Mouse (Mus musculus): ENCODE results near the gene Actr2. TPM values are rescaled to one million over a fixed set of nuclear protein-coding genes. Genes with fewer than 3 reads are reported as not detected.
"Not testable (repeated sequence)": the region's sequence is repeated elsewhere in the genome, so short reads cannot be mapped to it uniquely, and the experiment has no call there.

Gene Actr2
- polyA plus RNA-seq, 1 experiment from 2014 or later: 141 TPM

DNA sequence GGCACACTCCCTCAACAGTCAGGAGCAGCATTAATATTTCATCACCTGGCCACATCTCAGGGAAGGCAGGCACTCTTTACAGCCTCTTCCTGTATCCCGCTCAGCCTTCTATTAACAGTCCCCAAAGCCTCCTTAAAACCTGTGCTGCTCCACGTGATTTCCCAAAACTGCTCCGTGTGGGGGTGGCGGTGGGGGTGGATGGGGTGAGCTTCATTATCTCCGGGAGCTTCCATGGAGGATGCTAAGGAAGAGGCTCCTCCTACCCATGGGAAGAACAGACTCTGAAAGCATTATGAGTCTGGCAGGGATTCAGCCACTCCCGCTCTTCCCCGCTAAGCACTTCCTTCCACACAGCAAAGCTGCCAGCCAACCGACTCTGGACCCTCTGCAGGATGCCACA, 74.0 kb downstream of the Actr2 start:
- Histone ChIP-seq H3K36me3 (no peaks in the 10 kb centered on the region), H3K27me3 (0 out of 2 replicates have a peak, but pooled peaks cover 3% of the 10 kb centered on the region), H3K9ac (replicated peaks) (no peak overlapping the region), H3K4me3 (no peak overlapping the region), H3K4me2 (replicated peaks) (no peak overlapping the region; the same call in 1 of the 2 replicates), H3K27ac (replicated peaks) (no peak overlapping the region), H3K9me3 (no peaks in the 10 kb centered on the region), H3K4me1 (peaks cover 11% of the 10 kb centered on the region)
- 43% methylated on average over 8 of the region's 8 CpGs for WGBS
- peak; percentile 36 for ATAC-seq (ENCODE audit: low FRiP score, low read depth)

DNA sequence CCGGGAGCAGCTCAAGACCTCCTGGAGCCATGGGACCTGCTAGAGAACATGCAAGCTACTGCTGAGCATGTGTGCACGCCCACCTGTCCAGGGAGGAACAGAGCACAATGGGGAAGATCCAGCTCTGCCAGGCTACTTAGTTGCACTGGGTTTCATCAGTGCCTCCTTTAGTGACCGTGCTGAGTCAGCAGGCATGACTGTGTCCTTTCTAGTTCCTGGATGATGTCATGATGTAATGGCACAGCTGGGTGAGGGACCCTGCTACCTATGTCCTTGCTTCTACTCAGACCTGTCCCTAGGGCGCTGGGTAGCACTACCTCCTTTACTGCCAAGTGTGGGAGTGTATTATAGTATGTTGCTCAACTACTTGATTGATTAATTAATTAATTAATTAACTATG, 75.0 kb downstream of the Actr2 start:
- ATAC-seq (ENCODE audit: low FRiP score, low read depth): peak; percentile 27; the same call in 1 of the 2 replicates
- Histone ChIP-seq H3K9me3 (no peaks in the 10 kb centered on the region), H3K27ac (replicated peaks) (no peak overlapping the region), H3K27me3 (0 out of 2 replicates have a peak, but pooled peaks cover 3% of the 10 kb centered on the region), H3K4me3 (no peak overlapping the region), H3K36me3 (no peaks in the 10 kb centered on the region), H3K9ac (replicated peaks) (no peak overlapping the region), H3K4me1 (peaks cover 11% of the 10 kb centered on the region), H3K4me2 (replicated peaks) (no peak overlapping the region)
- WGBS: 83% methylated on average over 4 of the region's 4 CpGs

DNA sequence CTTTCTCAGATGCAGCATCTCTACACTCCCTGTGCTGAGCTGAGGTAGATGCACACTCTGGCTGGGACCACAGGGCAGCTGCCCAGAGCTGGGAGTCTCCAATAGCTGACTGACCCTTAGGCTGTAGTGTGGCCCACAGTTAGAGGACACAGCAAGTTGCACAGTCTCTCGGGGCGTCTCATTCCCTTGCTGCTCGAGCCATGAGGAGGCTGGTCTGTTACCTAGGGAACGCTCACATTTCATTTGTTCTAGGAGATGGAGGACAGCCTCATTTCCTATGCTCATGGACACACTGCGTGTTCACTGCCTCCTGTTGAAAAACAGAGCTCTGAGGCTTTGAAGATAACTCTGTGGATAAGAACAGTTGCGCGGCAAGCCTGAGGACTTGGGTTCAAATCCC, 76.7 kb downstream of the Actr2 start:
- WGBS: 70% methylated on average over 7 of the region's 7 CpGs
- Histone ChIP-seq H3K9me3 (no peaks in the 10 kb centered on the region), H3K4me2 (replicated peaks) (no peak overlapping the region), H3K4me1 (peaks cover 1% of the 10 kb centered on the region; the same call in 1 of the 2 replicates), H3K27me3 (0 out of 2 replicates have a peak, but pooled peaks cover 3% of the 10 kb centered on the region), H3K4me3 (no peak overlapping the region), H3K27ac (replicated peaks) (no peak overlapping the region), H3K9ac (replicated peaks) (no peak overlapping the region), H3K36me3 (no peaks in the 10 kb centered on the region)
- ATAC-seq (ENCODE audit: low FRiP score, low read depth): no peak

DNA sequence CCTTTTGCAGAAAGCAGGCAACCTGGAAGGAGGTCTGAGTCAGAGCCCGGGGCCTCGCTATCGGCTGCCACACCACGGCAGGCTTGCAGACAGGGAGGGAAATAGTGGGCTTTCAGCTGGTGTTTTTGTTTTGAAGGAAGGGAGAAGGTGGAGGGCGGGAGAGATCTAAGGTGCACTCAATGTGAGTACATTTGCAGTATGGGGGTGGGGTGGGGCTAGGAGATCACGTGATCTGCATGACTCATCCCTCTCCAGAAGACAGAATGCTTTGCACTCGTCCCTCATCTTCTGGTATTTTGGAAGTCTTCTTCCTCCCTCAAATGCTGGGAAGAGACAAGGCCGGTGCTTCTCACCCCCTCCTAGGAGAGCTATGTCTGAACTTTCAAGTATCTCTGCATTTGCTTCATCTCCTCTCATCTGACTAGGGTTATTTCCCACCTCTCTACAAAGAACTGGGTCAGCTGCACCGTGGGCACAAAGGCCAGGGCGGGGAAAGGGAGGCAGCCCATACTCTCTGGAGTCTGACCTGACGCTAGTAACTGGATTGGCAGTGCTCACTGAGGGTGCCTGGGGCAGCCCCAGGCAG, 77.3 kb downstream of the Actr2 start:
- Histone ChIP-seq H3K4me1 (no peaks in the 10 kb centered on the region), H3K4me3 (no peak overlapping the region), H3K27me3 (0 out of 2 replicates have a peak, but pooled peaks cover 3% of the 10 kb centered on the region), H3K27ac (replicated peaks) (no peak overlapping the region), H3K9ac (replicated peaks) (no peak overlapping the region), H3K9me3 (no peaks in the 10 kb centered on the region), H3K4me2 (replicated peaks) (no peak overlapping the region), H3K36me3 (no peaks in the 10 kb centered on the region)
- 62% methylated on average over 11 of the region's 11 CpGs for WGBS
- no peak; the same call in 1 of the 2 replicates for ATAC-seq (ENCODE audit: low FRiP score, low read depth)

DNA sequence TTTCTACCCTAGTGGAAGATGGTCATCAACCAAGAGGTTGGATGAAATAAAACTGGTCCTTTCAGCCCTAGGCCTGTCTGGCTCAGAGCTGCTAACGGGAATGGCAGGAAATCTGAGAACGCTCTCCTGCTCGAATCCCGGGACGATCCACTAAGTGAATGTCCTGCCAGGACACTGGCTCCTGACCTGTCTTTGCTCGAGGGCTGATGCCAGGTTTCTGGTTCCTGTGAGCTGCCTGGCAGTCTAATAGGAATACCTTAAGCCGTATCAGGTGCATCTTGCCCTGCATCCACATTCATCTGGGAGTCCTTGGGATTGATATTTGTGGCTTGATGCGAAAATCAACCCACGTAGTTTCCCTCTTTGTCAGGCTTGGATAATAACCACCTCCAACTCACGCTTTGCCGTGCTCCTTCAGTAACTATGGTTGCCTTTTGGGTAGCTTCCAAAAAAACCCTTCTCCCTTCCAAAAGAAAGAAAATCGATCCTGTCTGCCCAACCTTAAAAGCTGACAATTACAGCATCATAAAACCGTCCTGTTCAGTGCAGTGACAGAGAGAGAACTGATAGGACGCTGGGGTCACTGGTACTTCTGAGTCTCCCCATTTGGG, 78.3 kb downstream of the Actr2 start:
- Histone ChIP-seq H3K36me3 (no peaks in the 10 kb centered on the region), H3K27me3 (0 out of 2 replicates have a peak, but pooled peaks cover 3% of the 10 kb centered on the region), H3K4me1 (no peaks in the 10 kb centered on the region), H3K27ac (replicated peaks) (no peak overlapping the region), H3K9ac (replicated peaks) (no peak overlapping the region), H3K4me3 (no peak overlapping the region), H3K4me2 (replicated peaks) (no peak overlapping the region), H3K9me3 (no peaks in the 10 kb centered on the region)
- WGBS: 82% methylated on average over 14 of the region's 14 CpGs
- ATAC-seq (ENCODE audit: low FRiP score, low read depth): no peak

DNA sequence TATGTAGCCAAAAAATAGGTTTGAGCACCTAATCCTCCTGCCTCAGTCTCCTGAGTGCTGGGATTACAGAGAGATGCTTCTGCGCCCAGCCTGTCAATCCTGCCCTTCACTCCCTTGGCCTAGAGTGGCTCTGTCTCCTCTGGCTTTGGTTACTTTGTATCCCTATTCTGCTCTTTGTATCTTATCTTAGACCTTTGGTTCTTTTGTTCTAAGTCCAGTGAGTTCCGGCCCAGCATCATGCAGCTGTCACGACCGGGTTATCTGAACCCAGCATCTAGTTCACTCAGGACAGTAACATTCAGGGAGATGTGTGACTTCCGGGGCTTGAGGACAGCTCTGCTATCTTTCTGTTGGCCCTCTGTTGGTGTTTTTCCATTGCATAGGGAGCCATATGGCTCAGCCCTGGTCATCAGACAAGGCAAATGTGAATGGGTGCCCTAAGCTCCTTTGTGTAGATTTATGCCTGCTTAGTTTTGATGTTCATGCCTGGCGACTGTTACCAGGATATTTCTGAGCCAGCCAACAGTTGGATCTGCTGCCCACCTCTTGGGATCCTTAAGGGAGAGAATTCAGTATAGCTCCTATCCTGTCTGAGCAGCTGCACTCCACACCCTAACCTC, 79.1 kb downstream of the Actr2 start:
- Histone ChIP-seq H3K4me1 (no peaks in the 10 kb centered on the region), H3K9ac (replicated peaks) (no peak overlapping the region), H3K36me3 (no peaks in the 10 kb centered on the region), H3K27me3 (0 out of 2 replicates have a peak, but pooled peaks cover 3% of the 10 kb centered on the region), H3K9me3 (no peaks in the 10 kb centered on the region), H3K4me3 (no peak overlapping the region), H3K27ac (replicated peaks) (no peak overlapping the region), H3K4me2 (replicated peaks) (no peak overlapping the region)
- ATAC-seq (ENCODE audit: low FRiP score, low read depth): no peak
- WGBS: 79% methylated on average over 6 of the region's 6 CpGs

DNA sequence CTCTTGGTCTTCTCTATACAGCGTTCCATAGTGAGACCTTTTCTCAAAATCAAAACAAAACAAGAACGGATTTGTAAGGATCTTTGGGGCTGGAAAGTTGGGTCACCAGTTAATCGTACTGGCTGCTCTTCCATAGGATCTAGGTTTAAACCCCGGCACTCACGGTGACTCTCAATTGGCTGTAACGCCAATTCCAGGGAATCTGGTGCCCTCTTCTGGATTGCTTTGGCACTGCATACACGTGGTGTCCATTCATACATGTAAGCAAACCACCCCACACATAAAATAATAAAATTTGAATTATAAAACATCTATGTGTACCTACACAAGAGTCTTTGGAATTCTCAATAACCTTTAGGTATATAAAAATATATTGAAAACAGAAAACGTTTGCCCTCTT, 81.2 kb downstream of the Actr2 start:
- Histone ChIP-seq H3K4me3 (no peak overlapping the region), H3K4me1 (no peaks in the 10 kb centered on the region), H3K36me3 (no peaks in the 10 kb centered on the region), H3K27me3 (no peaks in the 10 kb centered on the region), H3K27ac (replicated peaks) (no peak overlapping the region), H3K4me2 (replicated peaks) (no peak overlapping the region), H3K9ac (replicated peaks) (no peak overlapping the region), H3K9me3 (no peaks in the 10 kb centered on the region)
- WGBS: 45% methylated on average over 8 of the region's 8 CpGs
- no peak for ATAC-seq (ENCODE audit: low FRiP score, low read depth)

DNA sequence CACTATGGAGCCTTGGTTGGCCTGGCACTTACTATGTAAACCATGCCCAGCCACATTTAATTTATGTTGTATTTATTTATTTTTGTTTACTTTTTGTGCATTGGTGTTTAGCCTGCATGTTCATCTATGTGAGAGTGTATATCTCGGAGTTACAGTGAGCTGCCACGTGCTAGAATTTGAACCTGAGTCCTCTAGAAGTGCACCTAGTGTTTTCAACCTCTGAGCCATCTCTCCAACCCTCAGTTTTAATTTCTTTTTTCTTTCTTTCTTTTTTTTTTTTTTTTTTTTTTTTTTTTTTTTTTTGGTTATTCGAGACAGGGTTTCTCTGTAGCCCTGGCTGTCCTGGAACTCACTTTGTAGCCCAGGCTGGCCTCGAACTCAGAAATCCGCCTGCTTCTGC, 81.7 kb downstream of the Actr2 start:
- not testable (repeated sequence) for H3K27me3 ChIP-seq; H3K4me1 ChIP-seq; H3K4me2 ChIP-seq (replicated peaks); H3K36me3 ChIP-seq; H3K9me3 ChIP-seq; H3K27ac ChIP-seq (replicated peaks); ATAC-seq (ENCODE audit: low FRiP score, low read depth); H3K4me3 ChIP-seq; H3K9ac ChIP-seq (replicated peaks)
- WGBS: 97% methylated on average over 5 of the region's 5 CpGs

DNA sequence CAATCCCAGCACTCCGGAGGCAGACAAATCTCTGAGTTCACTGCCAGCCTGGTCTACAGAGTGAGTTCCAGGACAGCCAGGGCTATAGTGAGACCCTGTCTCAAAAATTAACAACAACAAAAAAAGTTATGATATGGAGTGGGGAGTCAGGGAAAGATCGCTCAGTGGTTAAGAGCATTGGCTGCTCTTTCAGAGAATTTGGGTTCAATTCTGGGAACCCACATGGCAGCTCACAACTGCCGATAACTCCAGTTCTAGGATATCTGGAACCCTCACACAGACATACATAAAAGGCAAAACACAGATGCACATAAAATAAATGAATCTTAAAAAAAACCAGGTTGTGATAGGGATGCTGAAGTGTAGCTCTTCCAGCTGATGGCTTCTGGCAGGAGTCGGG, 83.7 kb downstream of the Actr2 start:
- no peak overlapping the region for H3K4me3 ChIP-seq
- ATAC-seq (ENCODE audit: low FRiP score, low read depth): no peak
- H3K36me3 ChIP-seq: peaks cover 5% of the 10 kb centered on the region; the same call in 1 of the 2 replicates
- no peaks in the 10 kb centered on the region for H3K4me1 ChIP-seq
- H3K4me2 ChIP-seq (replicated peaks): no peak overlapping the region
- WGBS: 96% methylated on average over 4 of the region's 4 CpGs
- no peaks in the 10 kb centered on the region for H3K9me3 ChIP-seq
- no peaks in the 10 kb centered on the region for H3K27me3 ChIP-seq
- no peak overlapping the region for H3K27ac ChIP-seq (replicated peaks)
- H3K9ac ChIP-seq (replicated peaks): no peak overlapping the region

DNA sequence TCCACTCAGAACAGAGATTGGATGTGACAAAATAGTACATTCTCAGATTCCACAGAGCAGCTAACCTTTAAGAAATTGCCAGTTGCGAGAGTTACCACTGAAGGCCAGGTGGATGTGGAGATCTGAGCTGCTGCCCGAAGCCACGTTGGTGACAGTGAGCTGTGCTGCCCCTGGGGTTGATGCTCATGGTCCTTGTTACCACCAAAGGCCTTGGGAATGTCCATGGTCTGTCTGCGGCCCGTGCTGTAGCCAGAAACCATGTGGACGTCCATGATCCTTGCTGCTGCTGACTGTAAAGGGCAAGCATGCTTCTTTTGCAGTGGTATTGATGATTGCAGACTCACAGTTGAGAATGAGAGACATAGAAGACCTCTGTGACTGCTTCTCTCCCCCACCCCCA, 84.3 kb downstream of the Actr2 start:
- Histone ChIP-seq H3K4me2 (replicated peaks) (no peak overlapping the region), H3K36me3 (peaks cover 5% of the 10 kb centered on the region; the same call in 1 of the 2 replicates), H3K27me3 (no peaks in the 10 kb centered on the region), H3K4me3 (no peak overlapping the region), H3K9ac (replicated peaks) (no peak overlapping the region), H3K27ac (replicated peaks) (no peak overlapping the region), H3K4me1 (no peaks in the 10 kb centered on the region), H3K9me3 (no peaks in the 10 kb centered on the region)
- no peak for ATAC-seq (ENCODE audit: low FRiP score, low read depth)
- WGBS: 91% methylated on average over 6 of the region's 6 CpGs

DNA sequence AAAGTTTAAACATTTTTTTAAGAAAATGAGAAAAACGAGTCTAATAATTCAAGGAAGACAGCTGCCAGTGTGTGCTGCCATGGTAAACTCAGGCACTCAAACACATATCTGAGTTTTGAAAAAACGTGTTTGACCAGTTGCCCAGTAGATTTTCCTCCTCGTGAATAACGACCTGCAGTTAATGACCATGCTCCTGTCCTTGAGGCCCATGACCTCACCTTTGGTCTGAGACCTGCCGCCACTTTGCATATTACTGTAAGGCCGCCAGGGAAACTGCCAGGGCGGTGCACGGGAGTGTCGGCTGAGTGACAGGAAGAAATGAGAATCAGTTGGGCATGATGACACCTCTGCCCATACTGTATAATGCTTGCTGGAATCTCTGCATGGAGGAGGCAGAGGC, 85.0 kb downstream of the Actr2 start:
- no peak overlapping the region for H3K4me3 ChIP-seq
- H3K27ac ChIP-seq (replicated peaks): no peak overlapping the region
- H3K27me3 ChIP-seq: no peaks in the 10 kb centered on the region
- no peak overlapping the region for H3K9ac ChIP-seq (replicated peaks)
- ATAC-seq (ENCODE audit: low FRiP score, low read depth): no peak
- peaks cover 5% of the 10 kb centered on the region; the same call in 1 of the 2 replicates for H3K36me3 ChIP-seq
- H3K9me3 ChIP-seq: no peaks in the 10 kb centered on the region
- 89% methylated on average over 9 of the region's 9 CpGs for whole genome bisulfite sequencing
- H3K4me2 ChIP-seq (replicated peaks): no peak overlapping the region
- no peaks in the 10 kb centered on the region for H3K4me1 ChIP-seq

DNA sequence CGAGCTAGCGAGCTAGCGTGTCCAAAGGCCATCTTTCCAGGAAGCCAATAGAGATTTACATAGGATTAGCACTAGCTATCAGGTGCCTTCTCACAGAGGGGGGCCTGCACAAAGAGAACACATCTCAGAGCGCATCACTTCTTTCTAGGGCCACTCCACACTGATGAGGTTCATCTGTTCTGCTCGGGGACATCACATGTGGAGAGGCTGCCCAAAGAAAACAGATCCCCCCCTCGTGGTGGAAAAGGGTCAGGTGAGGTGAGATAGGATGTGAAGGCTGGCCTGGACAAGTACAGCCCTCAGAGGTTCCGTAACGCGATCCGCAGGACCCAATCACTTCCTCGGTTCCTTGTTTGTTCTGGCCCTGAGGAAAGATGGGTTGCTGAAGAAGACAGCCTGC, 86.8 kb downstream of the Actr2 start:
- H3K4me1 ChIP-seq: no peaks in the 10 kb centered on the region
- peaks cover 13% of the 10 kb centered on the region for H3K36me3 ChIP-seq
- no peaks in the 10 kb centered on the region for H3K27me3 ChIP-seq
- peaks cover 7% of the 10 kb centered on the region for H3K9me3 ChIP-seq
- no peak overlapping the region for H3K4me3 ChIP-seq
- H3K9ac ChIP-seq (replicated peaks): no peak overlapping the region
- no peak for ATAC-seq (ENCODE audit: low FRiP score, low read depth)
- H3K27ac ChIP-seq (replicated peaks): no peak overlapping the region
- WGBS: 59% methylated on average over 11 of the region's 11 CpGs
- H3K4me2 ChIP-seq (replicated peaks): no peak overlapping the region
